Mouse (Mus musculus): ENCODE data around the gene Xylt1.

Gene Xylt1

DNA sequence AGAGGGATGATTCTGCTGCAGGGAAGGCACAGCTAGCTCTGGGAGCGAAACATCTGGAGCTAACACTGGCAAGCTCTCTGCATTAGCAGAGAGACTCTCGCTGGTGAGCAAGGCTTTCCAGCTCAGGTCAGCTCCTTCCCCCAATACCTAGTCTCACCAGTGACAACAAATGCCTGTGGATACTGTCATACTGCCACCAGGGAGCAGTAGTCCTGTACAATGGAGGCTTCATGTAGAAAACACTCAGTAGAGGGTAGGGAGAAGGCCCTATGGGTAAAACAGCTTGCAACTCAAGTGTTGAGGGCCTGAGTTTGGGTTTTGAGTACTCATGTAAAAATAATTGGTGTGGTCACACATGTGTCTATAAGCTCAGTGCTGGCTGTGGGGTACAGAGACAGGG, 185.3 kb downstream of the Xylt1 start:
- peak; percentile 3 for DNase-seq (ENCODE audit: low spot score)

DNA sequence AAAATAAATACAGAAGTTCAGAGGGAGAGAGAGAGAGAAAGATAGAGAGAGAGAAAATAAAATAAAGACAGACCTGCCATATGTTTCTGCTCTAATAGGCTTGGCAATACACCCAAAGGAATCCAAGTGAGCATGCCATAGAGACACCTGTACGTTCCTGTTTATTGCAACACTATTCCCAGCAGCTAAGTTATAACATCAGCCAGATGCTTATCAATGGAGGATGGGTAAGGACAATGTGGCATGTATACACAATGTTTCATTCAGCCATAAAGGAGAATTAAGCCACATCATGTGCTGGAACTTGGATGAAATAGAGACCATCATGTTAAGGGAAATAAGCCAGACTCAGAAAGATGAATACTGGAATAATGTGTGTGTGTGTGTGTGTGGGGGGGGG, 186.1 kb downstream of the Xylt1 start:
- DNase-seq (ENCODE audit: low spot score) = no peak

DNA sequence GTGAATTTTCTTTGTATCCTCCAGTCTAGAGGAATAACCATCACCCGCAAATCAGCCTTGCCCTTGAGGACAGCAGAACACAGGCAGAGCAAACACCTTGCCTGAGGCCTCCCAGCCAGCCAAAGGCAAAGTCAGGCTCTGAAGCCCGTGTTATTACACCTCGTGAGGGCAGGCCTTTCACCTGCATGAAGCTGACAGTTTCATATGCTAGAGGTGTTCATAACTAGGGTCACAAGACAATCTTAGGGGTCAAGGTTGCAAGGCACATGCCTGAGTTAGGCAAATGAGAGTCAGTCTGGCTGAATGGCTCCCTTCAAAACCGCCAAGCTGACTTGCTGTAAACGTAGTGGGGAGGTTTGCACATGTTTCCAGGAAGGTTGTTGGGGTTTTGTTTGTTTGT, 186.5 kb downstream of the Xylt1 start:
- no peak for DNase-seq (ENCODE audit: low spot score)

GRCm38 (mm10) chr7:117567653-117568340, 187.0 kb downstream of the Xylt1 start:
- DNase-seq (ENCODE audit: low spot score) = no peak

- DNase-seq (ENCODE audit: low spot score) = no peak
These were observed 190.4 kb downstream of the Xylt1 start for GRCm38 (mm10) chr7:117571131-117571530.

- DNase-seq (ENCODE audit: low spot score) = no peak
These were observed 190.9 kb downstream of the Xylt1 start for GRCm38 (mm10) chr7:117571713-117572112.

GRCm38 (mm10) chr7:117573170-117573569, 192.4 kb downstream of the Xylt1 start:
- DNase-seq (ENCODE audit: low spot score) = no peak

DNA sequence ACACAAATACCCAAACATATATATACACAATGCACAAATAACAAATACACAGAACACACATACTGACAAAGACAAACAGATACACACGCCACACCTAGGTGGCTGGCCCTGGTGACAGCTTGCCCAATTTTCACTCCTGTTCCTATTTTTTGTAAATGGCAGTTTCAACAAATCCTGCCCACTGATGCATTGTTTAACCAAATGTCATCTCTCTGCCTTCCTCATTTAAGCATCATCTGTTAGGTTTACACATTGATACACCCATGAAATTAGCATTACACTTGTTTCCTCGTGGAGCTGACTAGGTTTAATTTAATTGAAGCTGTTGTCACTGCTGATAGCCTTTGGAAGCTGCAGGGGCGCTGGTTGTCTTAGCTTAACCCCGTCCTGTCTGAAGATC, 194.6 kb downstream of the Xylt1 start:
- DNase-seq (ENCODE audit: low spot score) = no peak

- DNase-seq (ENCODE audit: low spot score) = no peak
These were observed 196.3 kb downstream of the Xylt1 start for GRCm38 (mm10) chr7:117577035-117577434.

GRCm38 (mm10) chr7:117585164-117585563, 204.4 kb downstream of the Xylt1 start:
- DNase-seq (ENCODE audit: low spot score) = no peak

DNA sequence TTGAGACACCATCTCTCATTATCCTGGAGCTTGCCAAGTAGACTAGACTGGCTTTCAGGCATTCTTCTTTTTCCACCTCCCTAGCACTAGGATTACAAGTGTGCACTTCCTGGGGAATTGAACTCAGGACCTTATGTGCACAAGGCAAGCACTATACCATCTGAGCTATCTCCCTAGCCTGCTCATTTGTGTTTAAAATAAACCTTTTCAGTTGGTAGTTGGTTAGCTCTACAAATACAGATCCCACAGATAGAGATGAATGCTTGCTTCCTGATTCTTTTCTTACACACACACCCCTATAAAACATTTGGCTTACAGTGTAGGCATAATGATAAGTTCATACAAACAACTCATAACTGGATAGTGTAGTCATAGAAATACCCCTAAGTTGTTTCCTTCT, 206.0 kb downstream of the Xylt1 start:
- no peak for DNase-seq (ENCODE audit: low spot score)

- no peak for DNase-seq (ENCODE audit: low spot score)
These were observed 206.6 kb downstream of the Xylt1 start for GRCm38 (mm10) chr7:117587234-117587929.

DNA sequence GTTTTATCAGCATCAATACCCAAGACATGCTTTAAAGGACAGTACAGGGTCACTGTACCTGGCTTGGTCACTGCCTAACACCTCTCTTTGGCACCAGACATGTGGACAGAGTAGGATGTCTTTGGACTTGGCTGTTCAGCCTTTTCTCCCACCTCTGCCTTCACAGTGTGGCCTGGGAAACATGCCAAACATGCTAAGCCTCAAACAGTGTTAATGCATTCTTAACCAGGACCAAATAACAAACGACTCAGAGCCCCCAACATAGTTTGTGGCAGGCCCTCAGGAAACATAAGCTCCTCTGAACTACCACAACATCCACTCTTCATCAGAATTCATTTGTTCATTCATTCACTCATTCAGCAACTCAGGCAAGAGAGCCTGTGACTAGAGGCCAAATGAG, 207.6 kb downstream of the Xylt1 start:
- DNase-seq (ENCODE audit: low spot score) = no peak

GRCm38 (mm10) chr7:117589359-117589758, 208.6 kb downstream of the Xylt1 start:
- DNase-seq (ENCODE audit: low spot score) = no peak

DNA sequence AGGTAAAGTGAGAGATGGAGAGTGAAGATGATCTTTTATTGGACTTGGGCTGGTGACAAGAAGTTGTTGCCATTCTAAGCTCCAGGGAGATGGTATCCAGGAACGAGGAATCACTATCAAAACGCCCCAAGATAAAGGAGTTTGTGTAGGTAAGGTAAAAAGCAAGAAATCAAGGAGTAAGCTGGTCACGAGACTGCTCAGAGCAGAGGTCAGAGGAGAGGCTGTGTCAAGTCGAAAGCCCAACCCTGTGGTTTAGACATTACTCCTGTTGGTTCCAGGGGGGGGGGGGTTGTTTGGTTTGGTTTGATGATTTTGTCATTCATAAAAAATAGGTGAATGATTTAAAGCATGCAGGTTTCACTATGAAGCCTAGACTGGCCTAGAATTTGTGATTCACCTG, 209.0 kb downstream of the Xylt1 start:
- no peak for DNase-seq (ENCODE audit: low spot score)

DNA sequence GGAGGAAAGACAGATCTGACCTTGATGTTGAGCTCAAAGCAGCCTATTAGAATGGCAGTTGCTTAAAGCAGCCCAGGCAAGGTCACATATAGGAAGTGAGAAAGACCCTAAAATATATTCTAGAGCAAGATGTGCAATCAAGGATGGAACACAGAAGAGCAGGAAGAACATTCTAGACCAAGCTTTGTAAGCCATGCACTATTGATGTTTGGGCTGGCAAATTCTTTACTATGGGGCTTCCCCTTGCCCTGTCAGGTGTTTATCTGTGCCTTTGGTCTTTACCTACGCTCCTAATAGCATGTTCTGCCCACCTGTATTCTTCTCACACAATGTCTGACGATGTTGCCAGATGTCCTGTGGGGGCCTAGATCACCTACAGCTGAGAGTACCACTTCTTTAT, 213.4 kb downstream of the Xylt1 start:
- peak; percentile 5 for DNase-seq (ENCODE audit: low spot score)

- DNase-seq (ENCODE audit: low spot score) = no peak
These were observed 214.4 kb downstream of the Xylt1 start for GRCm38 (mm10) chr7:117595029-117595695.

DNA sequence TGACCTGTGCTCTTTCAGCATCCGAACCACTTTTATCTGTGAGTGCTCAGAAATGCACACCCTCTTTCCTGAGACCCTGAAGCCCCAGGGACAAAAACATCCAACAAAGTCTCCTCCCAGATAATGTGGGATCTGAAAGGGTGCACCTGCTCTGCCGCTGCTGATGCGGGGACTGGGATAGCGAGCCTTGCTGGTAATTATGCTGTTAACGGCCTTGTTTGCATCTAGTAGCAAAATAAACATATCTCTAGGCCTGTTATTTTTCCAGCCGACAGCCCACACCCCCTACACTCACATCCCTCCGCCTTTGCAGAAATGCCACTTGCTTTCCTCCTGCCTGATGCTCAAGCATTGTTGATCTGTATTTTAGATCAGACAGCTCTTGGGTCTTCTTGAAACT, 219.7 kb downstream of the Xylt1 start:
- DNase-seq (ENCODE audit: low spot score) = no peak

GRCm38 (mm10) chr7:117610439-117610838, 229.7 kb downstream of the Xylt1 start:
- DNase-seq (ENCODE audit: low spot score) = no peak

DNA sequence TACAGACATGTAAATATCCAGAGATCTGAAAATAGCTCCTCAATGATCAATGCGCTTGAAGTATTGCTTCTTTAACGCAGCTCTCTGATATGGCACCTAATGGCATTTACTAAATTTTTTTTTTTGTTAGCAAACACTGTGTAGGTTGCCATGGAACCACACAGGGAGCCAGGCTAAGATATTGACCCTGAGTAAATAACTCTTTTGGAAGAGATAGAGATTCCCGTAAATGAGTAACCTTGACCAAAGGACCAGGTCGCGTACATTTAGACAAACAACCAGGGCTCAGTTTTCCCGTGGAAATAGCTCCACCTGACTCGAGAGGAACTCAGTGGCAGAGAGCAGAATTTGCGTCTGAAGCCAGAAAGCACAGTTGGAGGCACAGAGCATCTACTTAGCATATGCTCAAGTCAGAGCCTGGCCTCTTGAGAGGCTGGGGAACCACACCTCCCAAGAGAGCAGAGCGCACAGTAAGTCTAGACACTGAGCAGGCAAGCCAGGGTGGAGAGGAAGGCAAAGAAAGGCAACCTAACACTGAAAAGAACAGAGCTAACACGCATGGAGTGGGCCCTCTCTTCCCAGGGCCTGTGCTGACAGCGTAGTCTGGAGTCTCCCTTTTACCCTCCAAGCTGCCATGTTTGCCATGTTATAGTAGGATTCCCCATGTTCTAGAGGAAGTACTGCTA, 232.2 kb downstream of the Xylt1 start:
- peak; percentile 18 for DNase-seq (ENCODE audit: low spot score)

DNA sequence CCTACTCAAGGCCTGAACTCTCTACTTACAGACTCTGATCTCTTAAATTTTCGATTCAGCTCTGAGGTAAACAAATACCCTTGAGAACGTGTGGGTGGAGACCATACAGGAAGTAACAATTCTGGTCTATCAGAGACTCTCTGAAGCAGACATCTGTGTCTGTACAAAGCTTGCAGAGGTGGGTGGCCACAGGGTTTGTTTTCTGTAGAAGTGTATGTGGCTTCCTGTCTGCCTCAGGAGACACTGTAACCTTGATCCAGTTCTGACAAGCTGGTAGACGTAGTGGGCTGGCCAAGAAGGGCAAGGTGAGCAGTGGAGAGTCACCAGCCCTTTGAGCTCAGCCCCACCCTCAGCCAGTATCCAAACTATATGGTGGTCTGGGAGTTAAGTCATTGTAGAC, 233.0 kb downstream of the Xylt1 start:
- peak; percentile 50 for DNase-seq (ENCODE audit: low spot score)

GRCm38 (mm10) chr7:117614346-117614745, 233.6 kb downstream of the Xylt1 start:
- no peak for DNase-seq (ENCODE audit: low spot score)

DNA sequence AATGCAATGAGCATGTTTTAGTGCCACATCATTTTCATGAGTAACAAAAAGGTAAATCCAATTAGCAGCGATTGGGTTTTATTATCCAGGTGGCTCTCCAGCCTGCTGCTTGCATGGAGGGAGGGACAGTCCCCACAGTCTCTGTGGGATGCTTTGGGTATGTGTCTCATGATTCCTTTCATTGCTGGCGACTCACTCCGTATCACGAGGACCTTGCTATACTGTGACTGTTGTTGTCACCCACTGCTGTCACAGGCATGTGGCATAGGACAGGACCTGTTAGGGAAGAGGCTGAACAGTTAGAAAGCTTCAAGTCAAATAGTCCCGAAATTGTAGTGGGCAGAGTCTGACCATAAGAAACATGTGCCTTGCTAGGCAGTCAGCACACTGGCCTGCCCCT, 234.1 kb downstream of the Xylt1 start:
- no peak for DNase-seq (ENCODE audit: low spot score)

Data from lung, postnatal 25 days (tissue).